Mouse (Mus musculus): ENCODE data around the gene Kidins220. TPM values are rescaled to one million over a fixed set of nuclear protein-coding genes. Genes with fewer than 3 reads are reported as not detected.
A peak's percentile ranks its signal among the peaks of the same experiment; 100 is the strongest.

The Kidins220 gene
- polyA plus RNA-seq, 1 experiment: 44.5 TPM

GRCm38 (mm10) chr12:24985226-24985625 lies 10.5 kb downstream of the Kidins220 start:
- Histone ChIP-seq H3K27ac (ENCODE audit: insufficient read depth, low read length) (no peak overlapping the region), H3K9ac (ENCODE audit: low read depth, poor library complexity, severe bottlenecking) (no peak overlapping the region), H3K36me3 (ENCODE audit: control insufficient read depth, insufficient read depth, low read length, poor library complexity, severe bottlenecking) (no peaks in the 10 kb centered on the region), H3K4me3 (ENCODE audit: low read depth, low read length) (no peak overlapping the region), H3K9me3 (replicated peaks; ENCODE audit: control insufficient read depth, insufficient read depth, low read length, poor library complexity, severe bottlenecking) (no peaks in the 10 kb centered on the region), H3K4me1 (ENCODE audit: control insufficient read depth, insufficient read depth, low read length) (no peaks in the 10 kb centered on the region), H3K27me3 (ENCODE audit: control insufficient read depth, insufficient read depth, low read length, poor library complexity, severe bottlenecking) (no peaks in the 10 kb centered on the region)
- TF ChIP-seq CTCF (IDR thresholded peaks at IDR 0.05; ENCODE audit: low read depth, low read length) (no peak), EP300 (IDR thresholded peaks at IDR 0.05; ENCODE audit: insufficient read depth, low read depth, low read length) (no peak), POLR2A (IDR thresholded peaks at IDR 0.05; ENCODE audit: insufficient read depth, low read length) (no peak)

GRCm38 (mm10) chr12:24995350-24995749 lies 20.6 kb downstream of the Kidins220 start:
- TF ChIP-seq CTCF (IDR thresholded peaks at IDR 0.05; ENCODE audit: low read depth, low read length) (no peak), POLR2A (IDR thresholded peaks at IDR 0.05; ENCODE audit: insufficient read depth, low read length) (no peak), EP300 (IDR thresholded peaks at IDR 0.05; ENCODE audit: insufficient read depth, low read depth, low read length) (peak; percentile 53; the same call in 1 of the 2 replicates)
- Histone ChIP-seq H3K27ac (ENCODE audit: insufficient read depth, low read length) (no peak overlapping the region), H3K4me1 (ENCODE audit: control insufficient read depth, insufficient read depth, low read length) (peaks cover 1% of the 10 kb centered on the region), H3K36me3 (ENCODE audit: control insufficient read depth, insufficient read depth, low read length, poor library complexity, severe bottlenecking) (peaks cover 3% of the 10 kb centered on the region), H3K9ac (ENCODE audit: low read depth, poor library complexity, severe bottlenecking) (no peak overlapping the region), H3K9me3 (replicated peaks; ENCODE audit: control insufficient read depth, insufficient read depth, low read length, poor library complexity, severe bottlenecking) (no peaks in the 10 kb centered on the region), H3K27me3 (ENCODE audit: control insufficient read depth, insufficient read depth, low read length, poor library complexity, severe bottlenecking) (no peaks in the 10 kb centered on the region), H3K4me3 (ENCODE audit: low read depth, low read length) (no peak overlapping the region)

GRCm38 (mm10) chr12:25005350-25005749 lies 30.6 kb downstream of the Kidins220 start:
- TF ChIP-seq EP300 (IDR thresholded peaks at IDR 0.05; ENCODE audit: insufficient read depth, low read depth, low read length) (no peak), POLR2A (IDR thresholded peaks at IDR 0.05; ENCODE audit: insufficient read depth, low read length) (no peak), CTCF (IDR thresholded peaks at IDR 0.05; ENCODE audit: low read depth, low read length) (no peak)
- Histone ChIP-seq H3K27me3 (ENCODE audit: control insufficient read depth, insufficient read depth, low read length, poor library complexity, severe bottlenecking) (no peaks in the 10 kb centered on the region), H3K9ac (ENCODE audit: low read depth, poor library complexity, severe bottlenecking) (no peak overlapping the region), H3K36me3 (ENCODE audit: control insufficient read depth, insufficient read depth, low read length, poor library complexity, severe bottlenecking) (0 out of 2 replicates have a peak, but pooled peaks cover under 1% of the 10 kb centered on the region), H3K9me3 (replicated peaks; ENCODE audit: control insufficient read depth, insufficient read depth, low read length, poor library complexity, severe bottlenecking) (no peaks in the 10 kb centered on the region), H3K4me3 (ENCODE audit: low read depth, low read length) (no peak overlapping the region), H3K27ac (ENCODE audit: insufficient read depth, low read length) (no peak overlapping the region), H3K4me1 (ENCODE audit: control insufficient read depth, insufficient read depth, low read length) (no peaks in the 10 kb centered on the region)

GRCm38 (mm10) chr12:25009957-25010356 lies 35.2 kb downstream of the Kidins220 start:
- TF ChIP-seq CTCF (IDR thresholded peaks at IDR 0.05; ENCODE audit: low read depth, low read length) (no peak), EP300 (IDR thresholded peaks at IDR 0.05; ENCODE audit: insufficient read depth, low read depth, low read length) (no peak), POLR2A (IDR thresholded peaks at IDR 0.05; ENCODE audit: insufficient read depth, low read length) (no peak)
- no peaks in the 10 kb centered on the region for H3K4me1 ChIP-seq (ENCODE audit: control insufficient read depth, insufficient read depth, low read length)
- no peak overlapping the region for H3K9ac ChIP-seq (ENCODE audit: low read depth, poor library complexity, severe bottlenecking)
- 0 out of 2 replicates have a peak, but pooled peaks cover 2% of the 10 kb centered on the region for H3K36me3 ChIP-seq (ENCODE audit: control insufficient read depth, insufficient read depth, low read length, poor library complexity, severe bottlenecking)
- no peak overlapping the region for H3K27ac ChIP-seq (ENCODE audit: insufficient read depth, low read length)
- H3K9me3 ChIP-seq (replicated peaks; ENCODE audit: control insufficient read depth, insufficient read depth, low read length, poor library complexity, severe bottlenecking): no peaks in the 10 kb centered on the region
- H3K4me3 ChIP-seq (ENCODE audit: low read depth, low read length): no peak overlapping the region
- H3K27me3 ChIP-seq (ENCODE audit: control insufficient read depth, insufficient read depth, low read length, poor library complexity, severe bottlenecking): no peaks in the 10 kb centered on the region

GRCm38 (mm10) chr12:25010416-25010815 lies 35.7 kb downstream of the Kidins220 start:
- H3K27me3 ChIP-seq (ENCODE audit: control insufficient read depth, insufficient read depth, low read length, poor library complexity, severe bottlenecking): no peaks in the 10 kb centered on the region
- TF ChIP-seq CTCF (IDR thresholded peaks at IDR 0.05; ENCODE audit: low read depth, low read length) (no peak), EP300 (IDR thresholded peaks at IDR 0.05; ENCODE audit: insufficient read depth, low read depth, low read length) (no peak), POLR2A (IDR thresholded peaks at IDR 0.05; ENCODE audit: insufficient read depth, low read length) (no peak)
- no peak overlapping the region for H3K4me3 ChIP-seq (ENCODE audit: low read depth, low read length)
- H3K4me1 ChIP-seq (ENCODE audit: control insufficient read depth, insufficient read depth, low read length): no peaks in the 10 kb centered on the region
- no peaks in the 10 kb centered on the region for H3K9me3 ChIP-seq (replicated peaks; ENCODE audit: control insufficient read depth, insufficient read depth, low read length, poor library complexity, severe bottlenecking)
- H3K27ac ChIP-seq (ENCODE audit: insufficient read depth, low read length): no peak overlapping the region
- H3K36me3 ChIP-seq (ENCODE audit: control insufficient read depth, insufficient read depth, low read length, poor library complexity, severe bottlenecking): 0 out of 2 replicates have a peak, but pooled peaks cover 2% of the 10 kb centered on the region
- no peak overlapping the region for H3K9ac ChIP-seq (ENCODE audit: low read depth, poor library complexity, severe bottlenecking)

GRCm38 (mm10) chr12:25011733-25012367 lies 37.1 kb downstream of the Kidins220 start:
- no peak overlapping the region for H3K4me3 ChIP-seq (ENCODE audit: low read depth, low read length)
- 0 out of 2 replicates have a peak, but pooled peaks cover 3% of the 10 kb centered on the region for H3K36me3 ChIP-seq (ENCODE audit: control insufficient read depth, insufficient read depth, low read length, poor library complexity, severe bottlenecking)
- H3K27ac ChIP-seq (ENCODE audit: insufficient read depth, low read length): no peak overlapping the region
- H3K4me1 ChIP-seq (ENCODE audit: control insufficient read depth, insufficient read depth, low read length): no peaks in the 10 kb centered on the region
- H3K9ac ChIP-seq (ENCODE audit: low read depth, poor library complexity, severe bottlenecking): no peak overlapping the region
- TF ChIP-seq EP300 (IDR thresholded peaks at IDR 0.05; ENCODE audit: insufficient read depth, low read depth, low read length): no peak
- no peak for TF ChIP-seq CTCF (IDR thresholded peaks at IDR 0.05; ENCODE audit: low read depth, low read length)
- no peak for TF ChIP-seq POLR2A (IDR thresholded peaks at IDR 0.05; ENCODE audit: insufficient read depth, low read length)
- no peaks in the 10 kb centered on the region for H3K9me3 ChIP-seq (replicated peaks; ENCODE audit: control insufficient read depth, insufficient read depth, low read length, poor library complexity, severe bottlenecking)
- no peaks in the 10 kb centered on the region for H3K27me3 ChIP-seq (ENCODE audit: control insufficient read depth, insufficient read depth, low read length, poor library complexity, severe bottlenecking)

Data from ES-Bruce4 (cell line).